Mouse (Mus musculus): ENCODE measurements around the gene Prpf4. TPM values are rescaled to one million over a fixed set of nuclear protein-coding genes. Genes with fewer than 3 reads are reported as not detected.

The Prpf4 gene
- total and polyA plus RNA-seq, 3 experiments, result 26.9 to 37.9 TPM; not detected in 1

DNA sequence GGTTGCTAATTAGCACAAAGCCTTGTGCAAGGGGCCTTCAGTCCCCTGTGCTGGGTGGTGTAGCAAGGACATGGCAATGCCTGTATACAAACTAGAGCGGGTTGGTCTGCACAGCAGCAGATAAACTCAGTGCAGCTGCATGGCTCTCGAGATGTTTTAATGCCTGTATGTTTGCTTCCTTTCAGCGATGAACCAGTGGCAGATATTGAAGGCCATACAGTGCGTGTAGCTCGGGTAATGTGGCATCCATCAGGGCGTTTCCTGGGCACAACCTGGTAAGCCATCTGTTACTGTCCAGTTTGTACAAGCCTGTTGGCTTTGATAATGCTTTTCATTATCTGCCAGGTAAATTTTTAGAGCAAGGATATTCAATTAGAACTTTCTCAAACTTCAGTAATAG lies 10.5 kb downstream of the Prpf4 start:
- H3K79me2 ChIP-seq (ENCODE audit: control insufficient read depth, insufficient read depth, low read length, poor library complexity), result no peaks in the 10 kb centered on the region
- no peak overlapping the region for H3K27ac ChIP-seq (ENCODE audit: control insufficient read depth, low read depth, low read length)
- DNase-seq (ENCODE audit: low read depth, low spot score), result no peak
- H3K4me3 ChIP-seq (ENCODE audit: control insufficient read depth in 1 of 2, insufficient read depth in 1 of 2, low read depth in 2 of 2, low read length in 2 of 2), result no peak overlapping the region
- peaks cover 0 to 45% of the 10 kb centered on the region in 2 experiments; a peak in 2 of 4 replicates for H3K36me3 ChIP-seq (ENCODE audit: control insufficient read depth in 1 of 2, insufficient read depth in 2 of 2, low read length in 2 of 2)
- no peak overlapping the region for H3K9ac ChIP-seq (ENCODE audit: control insufficient read depth, low read depth, low read length, poor library complexity, severe bottlenecking)
- TF ChIP-seq MXI1 (IDR thresholded peaks at IDR 0.05; ENCODE audit: low read depth, low read length) (no peak), TCF12 (IDR thresholded peaks at IDR 0.05; ENCODE audit: low read depth, low read length) (no peak), JUND (IDR thresholded peaks at IDR 0.05; ENCODE audit: low read depth, low read length) (no peak), EP300 (IDR thresholded peaks at IDR 0.05; ENCODE audit: low read depth in 1 of 2, low read length in 2 of 2) (no peak), RCOR1 (IDR thresholded peaks at IDR 0.05; ENCODE audit: low read depth, low read length) (no peak), ZKSCAN1 (IDR thresholded peaks at IDR 0.05; ENCODE audit: low read depth, low read length) (no peak), MYB (IDR thresholded peaks at IDR 0.05; ENCODE audit: low read depth, low read length) (no peak), GATA1 (IDR thresholded peaks at IDR 0.05; ENCODE audit: low read depth, low read length) (no peak), GABPA (IDR thresholded peaks at IDR 0.05; ENCODE audit: low read depth, low read length) (no peak), SIN3A (IDR thresholded peaks at IDR 0.05; ENCODE audit: low read length) (no peak), CHD1 (IDR thresholded peaks at IDR 0.05; ENCODE audit: low read depth, low read length) (no peak)
- no peaks in the 10 kb centered on the region for H3K9me3 ChIP-seq (replicated peaks; ENCODE audit: insufficient read depth, low read length)
- H3K27me3 ChIP-seq (ENCODE audit: control insufficient read depth in 1 of 2, insufficient read depth in 2 of 2, low read length in 2 of 2), result no peaks in the 10 kb centered on the region
- no peaks in the 10 kb centered on the region for H3K4me1 ChIP-seq (ENCODE audit: control insufficient read depth in 1 of 2, insufficient read depth in 2 of 2, low read length in 2 of 2)

DNA sequence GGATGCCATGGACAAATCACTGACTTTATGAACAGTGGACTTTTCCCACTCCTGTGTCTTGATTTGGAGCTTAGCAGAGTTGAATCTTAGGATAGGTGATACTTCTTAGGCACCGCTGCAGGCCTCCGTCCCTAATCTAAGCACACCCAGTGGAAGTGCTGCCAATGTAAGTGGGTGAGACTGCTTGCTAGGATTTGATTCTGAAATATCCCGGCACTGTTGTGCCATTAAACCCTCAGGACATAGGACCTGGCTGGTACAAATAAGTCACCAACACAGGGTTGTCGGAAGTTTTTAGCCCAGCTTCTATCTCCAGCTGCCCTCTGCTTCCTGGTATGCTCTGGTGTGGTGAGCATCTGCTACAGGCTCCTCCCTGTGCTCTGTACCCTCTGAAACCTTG lies 17.3 kb downstream of the Prpf4 start:
- H3K36me3 ChIP-seq (ENCODE audit: control insufficient read depth in 1 of 2, insufficient read depth in 2 of 2, low read length in 2 of 2), result peaks cover 7% of the 10 kb centered on the region in 2 experiments
- H3K9me3 ChIP-seq (replicated peaks; ENCODE audit: insufficient read depth, low read length), result no peaks in the 10 kb centered on the region
- no peak overlapping the region for H3K27ac ChIP-seq (ENCODE audit: control insufficient read depth, low read depth, low read length)
- peaks cover 0 to 16% of the 10 kb centered on the region in 2 experiments; a peak in 2 of 4 replicates for H3K4me1 ChIP-seq (ENCODE audit: control insufficient read depth in 1 of 2, insufficient read depth in 2 of 2, low read length in 2 of 2)
- no peak for DNase-seq (ENCODE audit: low read depth, low spot score)
- no peaks in the 10 kb centered on the region for H3K27me3 ChIP-seq (ENCODE audit: control insufficient read depth in 1 of 2, insufficient read depth in 2 of 2, low read length in 2 of 2)
- H3K4me3 ChIP-seq (ENCODE audit: control insufficient read depth in 1 of 2, insufficient read depth in 1 of 2, low read depth in 2 of 2, low read length in 2 of 2), result no peak overlapping the region
- H3K9ac ChIP-seq (ENCODE audit: control insufficient read depth, low read depth, low read length, poor library complexity, severe bottlenecking), result no peak overlapping the region
- no peaks in the 10 kb centered on the region for H3K79me2 ChIP-seq (ENCODE audit: control insufficient read depth, insufficient read depth, low read length, poor library complexity)
- TF ChIP-seq MYC (IDR thresholded peaks at IDR 0.05; ENCODE audit: low read depth, low read length) (no peak), EP300 (IDR thresholded peaks at IDR 0.05; ENCODE audit: low read depth in 1 of 2, low read length in 2 of 2) (no peak), MAZ (IDR thresholded peaks at IDR 0.05; ENCODE audit: low read depth, low read length) (no peak), POLR2AphosphoS2 (IDR thresholded peaks at IDR 0.05; ENCODE audit: low read length) (peak; percentile 74; the same call in 1 of the 2 replicates), MAX (IDR thresholded peaks at IDR 0.05; ENCODE audit: low read length) (no peak), GABPA (IDR thresholded peaks at IDR 0.05; ENCODE audit: low read depth, low read length) (no peak), UBTF (IDR thresholded peaks at IDR 0.05; ENCODE audit: borderline replicate concordance, insufficient read depth, low read depth, low read length) (no peak), JUND (IDR thresholded peaks at IDR 0.05; ENCODE audit: low read depth, low read length) (no peak), TCF12 (IDR thresholded peaks at IDR 0.05; ENCODE audit: low read depth, low read length) (no peak)

Data from MEL (cell line).